In genomic region chr5:37338288-37338687, GRCm38 (mm10) we compare ENCODE assay signal across 8 mouse cellular contexts. TPM values are rescaled to one million over a fixed set of nuclear protein-coding genes. Genes with fewer than 3 reads are reported as not detected.
A peak's percentile ranks its signal among the peaks of the same experiment; 100 is the strongest.
DNase-seq lines count a peak whose midpoint lies in the region; ATAC-seq and TF ChIP-seq lines count a peak whose summit lies in the region.

TSS of gene Evc2 (plus strand) at chr5:37338499.

- no peaks in the 10 kb centered on the region; the same call in 1 of the 2 replicates for H3K4me1 ChIP-seq in spleen, adult 2 months (ENCODE audit: control insufficient read depth, insufficient read depth, insufficient read length)
- H3K4me1 ChIP-seq in forebrain, embryonic 13.5 days = peaks cover 47% of the 10 kb centered on the region
- H3K4me1 ChIP-seq in heart, embryonic 14.5 days (ENCODE audit: control insufficient read depth in 2 of 2, insufficient read depth in 2 of 2, low read length in 2 of 2) = peaks cover 16 to 24% of the 10 kb centered on the region in 2 experiments
- H3K4me1 ChIP-seq in limb, embryonic 15.5 days = peaks cover 46% of the 10 kb centered on the region

- H3K9ac ChIP-seq in forebrain, embryonic 13.5 days = peak within 1 kb of the TSS; percentile 77
- peak within 1 kb of the TSS; percentile 75 for H3K9ac ChIP-seq in heart, embryonic 14.5 days (ENCODE audit: low read length)
- peak within 1 kb of the TSS; percentile 76 for H3K9ac ChIP-seq in limb, embryonic 15.5 days

- no peaks in the 10 kb centered on the region for H3K79me2 ChIP-seq in myocyte (ENCODE audit: control insufficient read depth, insufficient read depth)

- H3K27ac ChIP-seq in spleen, adult 2 months (ENCODE audit: insufficient read depth, low read length) = no peak within 1 kb of the TSS
- H3K27ac ChIP-seq in forebrain, embryonic 13.5 days = no peak within 1 kb of the TSS
- peak within 1 kb of the TSS; percentile 25 to 64; a peak in 3 of 4 replicates for H3K27ac ChIP-seq in heart, embryonic 14.5 days (replicated peaks in 1 of 2; ENCODE audit: control insufficient read depth in 1 of 2, insufficient read depth in 1 of 2, low read depth in 2 of 2, low read length in 2 of 2)
- peak within 1 kb of the TSS; percentile 87 for H3K27ac ChIP-seq in limb, embryonic 15.5 days

- peak within 1 kb of the TSS; percentile 98 for H3K4me2 ChIP-seq in forebrain, embryonic 13.5 days
- peak within 1 kb of the TSS; percentile 97 for H3K4me2 ChIP-seq in heart, embryonic 14.5 days (ENCODE audit: low read length)
- peak within 1 kb of the TSS; percentile 88 for H3K4me2 ChIP-seq in limb, embryonic 15.5 days
- H3K4me2 ChIP-seq in myocyte (ENCODE audit: low read depth) = peak within 1 kb of the TSS; percentile 98

- peak; percentile 84 for ATAC-seq in forebrain, embryonic 13.5 days
- peak; percentile 54 for ATAC-seq in heart, embryonic 14.5 days (ENCODE audit: insufficient number of reproducible peaks, insufficient read depth, low FRiP score, low read depth)
- ATAC-seq in limb, embryonic 15.5 days (ENCODE audit: insufficient number of reproducible peaks, low FRiP score, low TSS enrichment, low read depth) = peak; percentile 82

- DNase-seq in spleen, adult 2 months (ENCODE audit: low read depth in 1 of 2, low spot score in 2 of 2) = no peak
- no peak for DNase-seq in spleen, adult 12 weeks (ENCODE audit: low spot score)
- DNase-seq in kidney, postnatal 10 days = peak; percentile 90
- DNase-seq in testis, postnatal 10 days (ENCODE audit: low spot score) = peak; percentile 82

- no peaks in the 10 kb centered on the region for H3K36me3 ChIP-seq in spleen, adult 2 months (ENCODE audit: control insufficient read depth, insufficient read depth, low read length)
- no peaks in the 10 kb centered on the region for H3K36me3 ChIP-seq in forebrain, embryonic 13.5 days (ENCODE audit: poor library complexity, severe bottlenecking)
- 0 out of 2 replicates have a peak, but pooled peaks cover 1% of the 10 kb centered on the region for H3K36me3 ChIP-seq in heart, embryonic 14.5 days (ENCODE audit: control insufficient read depth, insufficient read depth, low read length)
- H3K36me3 ChIP-seq in limb, embryonic 15.5 days = peaks cover 15% of the 10 kb centered on the region
- H3K36me3 ChIP-seq in myocyte (ENCODE audit: control insufficient read depth, insufficient read depth) = no peaks in the 10 kb centered on the region

- H3K9me3 ChIP-seq in forebrain, embryonic 13.5 days (replicated peaks) = no peaks in the 10 kb centered on the region
- no peaks in the 10 kb centered on the region for H3K9me3 ChIP-seq in heart, embryonic 14.5 days (ENCODE audit: control insufficient read depth, low read length)
- no peaks in the 10 kb centered on the region for H3K9me3 ChIP-seq in limb, embryonic 15.5 days

- 6% methylated on average over 27 of the region's 27 CpGs for WGBS in spleen, adult 2 months
- WGBS in forebrain, embryonic 13.5 days = 0% methylated on average over 27 of the region's 27 CpGs
- under 1% methylated on average over 27 of the region's 27 CpGs for WGBS in heart, embryonic 14.5 days
- WGBS in limb, embryonic 15.5 days = 0% methylated on average over 25 of the region's 27 CpGs

- H3K27me3 ChIP-seq in spleen, adult 2 months (ENCODE audit: control insufficient read depth, insufficient read depth, low read length) = 0 out of 2 replicates have a peak, but pooled peaks cover 2% of the 10 kb centered on the region
- H3K27me3 ChIP-seq in forebrain, embryonic 13.5 days = no peaks in the 10 kb centered on the region; the same call in 1 of the 2 replicates
- peaks cover 9% of the 10 kb centered on the region; the same call in 1 of the 2 replicates for H3K27me3 ChIP-seq in heart, embryonic 14.5 days (ENCODE audit: control insufficient read depth, insufficient read depth, low read length)
- no peaks in the 10 kb centered on the region for H3K27me3 ChIP-seq in limb, embryonic 15.5 days
- H3K27me3 ChIP-seq in myocyte (ENCODE audit: control insufficient read depth, insufficient read depth, insufficient read length) = no peaks in the 10 kb centered on the region

- no peak for TF ChIP-seq CTCF in spleen, adult 2 months (IDR thresholded peaks at IDR 0.05; ENCODE audit: extremely low read depth, insufficient read depth, insufficient read length, insufficient replicate concordance)

- peak within 1 kb of the TSS; percentile 19; the same call in 1 of the 2 replicates for H3K4me3 ChIP-seq in spleen, adult 2 months (ENCODE audit: extremely low read depth, insufficient read depth, insufficient read length)
- peak within 1 kb of the TSS; percentile 69 for H3K4me3 ChIP-seq in forebrain, embryonic 13.5 days
- peak within 1 kb of the TSS; percentile 61 to 70 for H3K4me3 ChIP-seq in heart, embryonic 14.5 days (ENCODE audit: control insufficient read depth in 1 of 2, insufficient read depth in 1 of 2, low read depth in 1 of 2, low read length in 2 of 2)
- H3K4me3 ChIP-seq in limb, embryonic 15.5 days = peak within 1 kb of the TSS; percentile 75
- peak within 1 kb of the TSS; percentile 30 for H3K4me3 ChIP-seq in myocyte

- H3ac ChIP-seq in myocyte (ENCODE audit: control insufficient read depth, insufficient read length) = peak within 1 kb of the TSS; percentile 62

- TF ChIP-seq POLR2A in spleen, adult 2 months (IDR thresholded peaks at IDR 0.05; ENCODE audit: low read depth, low read length) = no peak
- peak; percentile 53 for TF ChIP-seq POLR2A in myocyte (IDR thresholded peaks at IDR 0.05; ENCODE audit: insufficient read length, low read depth)

TF ChIP-seq in myocyte, 11 proteins besides CTCF, POLR2A, EP300 and RAD21:
- TF ChIP-seq CEBPB (IDR thresholded peaks at IDR 0.05; ENCODE audit: insufficient read depth, poor library complexity, severe bottlenecking) = no peak
- TF ChIP-seq MAX (IDR thresholded peaks at IDR 0.05; ENCODE audit: low read depth) = no peak
- no peak for TF ChIP-seq TCF3 (IDR thresholded peaks at IDR 0.05; ENCODE audit: insufficient read length, low read depth)
- TF ChIP-seq REST (IDR thresholded peaks at IDR 0.05; ENCODE audit: insufficient read depth, insufficient read length) = no peak
- TF ChIP-seq MYOD1 (IDR thresholded peaks at IDR 0.05; ENCODE audit: control insufficient read depth in 1 of 3, insufficient read length in 2 of 3, low read depth in 2 of 3) = no peak
- no peak for TF ChIP-seq SRF (IDR thresholded peaks at IDR 0.05; ENCODE audit: control insufficient read depth, insufficient read length, low read depth)
- TF ChIP-seq E2F4 (IDR thresholded peaks at IDR 0.05; ENCODE audit: insufficient read depth) = no peak
- TF ChIP-seq POLR2AphosphoS2 (IDR thresholded peaks at IDR 0.05; ENCODE audit: insufficient read length, low read depth) = no peak
- no peak for TF ChIP-seq TCF12 (IDR thresholded peaks at IDR 0.05; ENCODE audit: insufficient read depth, poor library complexity, severe bottlenecking)
- TF ChIP-seq MYOG (IDR thresholded peaks at IDR 0.05; ENCODE audit: control insufficient read depth in 1 of 3, insufficient read depth in 1 of 3, insufficient read length in 2 of 3, low read depth in 2 of 3) = no peak
- TF ChIP-seq USF1 (IDR thresholded peaks at IDR 0.05; ENCODE audit: low read depth) = no peak
TF ChIP-seq in myocyte: peak in this region for 0.

RNA-seq across cellular contexts. Expression of gene Evc2, which starts in this region (rescaled TPM):
- polyA plus RNA-seq in spleen, adult 2 months (2012; rRNA removed) = 2.8 and 3.4 TPM in 2 replicates
- 7.5 and 8.3 TPM in 2 replicates for polyA plus RNA-seq in forebrain, embryonic 13.5 days (2015; fragmentation: Nextera tagmentation; extraction: Ambion mirVana)
- 6.6 and 6.7 TPM in 2 replicates for polyA plus RNA-seq in heart, embryonic 14.5 days (2014; fragmentation: Nextera tagmentation; extraction: Ambion mirVana)
- 21.1 and 22.2 TPM in 2 replicates for polyA plus RNA-seq in limb, embryonic 15.5 days (2015; fragmentation: Nextera tagmentation; extraction: Ambion mirVana)
- 7.0 TPM for polyA plus RNA-seq in myocyte (2012; fragmentation: generic; extraction: Trizol)

Comparison
In these comparisons a context has a peak if more than half of its experiments do, and no peak if none do; other contexts are left out.
1. DNase-seq: peak in kidney, postnatal 10 days (single experiment) and testis, postnatal 10 days (single experiment); none in spleen, adult 2 months (0 of 2) and spleen, adult 12 weeks (single experiment).
2. H3K27ac ChIP-seq: peak in heart, embryonic 14.5 days (2 of 2) and limb, embryonic 15.5 days (single experiment); none in spleen, adult 2 months (single experiment) and forebrain, embryonic 13.5 days (single experiment).
3. H3K4me3 ChIP-seq: peak in every context shown above with its lines; median percentile 75 in limb, embryonic 15.5 days; 69 in forebrain, embryonic 13.5 days; 66 in heart, embryonic 14.5 days; 30 in myocyte; 19 in spleen, adult 2 months.
4. Peak in every context shown above with its lines, with median percentiles within 50 percentile points of each other: ATAC-seq, H3K4me2 ChIP-seq and H3K9ac ChIP-seq.